Mouse (Mus musculus): Measurements from ENCODE around the gene Fmnl2. TPM values are rescaled to one million over a fixed set of nuclear protein-coding genes. Genes with fewer than 3 reads are reported as not detected.

Fmnl2 gene
- polyA plus RNA-seq, 1 experiment from 2014 or later: 21.3 TPM

DNA sequence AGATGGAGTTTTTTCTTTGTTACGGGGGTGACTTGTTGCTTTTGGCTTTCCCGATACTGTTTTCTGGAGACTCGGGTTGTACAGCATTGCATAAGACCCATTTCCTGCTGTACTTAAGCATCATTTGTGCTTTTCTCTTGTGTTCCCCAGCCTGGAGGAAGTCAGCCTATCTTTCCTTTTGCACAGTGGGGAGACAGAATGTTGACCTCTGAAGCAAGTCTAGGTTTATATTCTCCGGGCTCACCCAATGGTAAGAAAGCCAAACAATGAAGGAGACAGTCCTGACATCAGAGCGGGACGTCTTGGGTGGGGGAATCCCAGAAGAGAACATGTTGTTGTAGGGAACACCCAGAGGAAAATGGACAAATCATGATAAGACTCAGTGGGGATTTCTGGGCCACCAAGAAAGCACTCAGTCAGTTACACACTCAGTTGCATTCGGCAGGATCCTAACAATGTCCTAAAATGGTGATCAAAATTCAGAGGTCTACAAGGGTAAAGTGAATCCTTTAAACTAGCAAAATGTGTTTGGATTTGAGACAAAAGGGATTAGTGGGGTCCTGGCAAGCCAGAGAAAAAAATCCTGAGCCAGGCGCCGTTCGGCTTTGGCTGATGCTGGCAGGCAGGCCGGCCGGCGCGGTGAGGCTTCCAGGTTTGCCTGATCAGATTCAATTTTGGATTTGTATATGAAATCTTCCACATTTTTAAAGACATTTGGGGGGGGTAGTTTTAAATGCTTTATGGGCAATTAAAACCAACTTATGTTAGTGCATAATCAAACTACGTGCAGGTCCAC lies 140.5 kb downstream of the Fmnl2 start:
- Histone ChIP-seq H3K27ac (ENCODE audit: low read depth, low read length) (no peak overlapping the region), H3K36me3 (ENCODE audit: control insufficient read depth, insufficient read depth, low read length) (no peaks in the 10 kb centered on the region), H3K4me1 (ENCODE audit: control insufficient read depth, insufficient read depth, low read length) (peaks cover 13% of the 10 kb centered on the region), H3K9me3 (replicated peaks; ENCODE audit: control insufficient read depth, low read length) (no peaks in the 10 kb centered on the region), H3K27me3 (replicated peaks; ENCODE audit: control insufficient read depth, insufficient read depth, low read length) (no peaks in the 10 kb centered on the region), H3K4me3 (ENCODE audit: low read depth, low read length) (no peak overlapping the region), H3K4me2 (ENCODE audit: low read length) (no peak overlapping the region), H3K9ac (ENCODE audit: low read length) (no peak overlapping the region)
- peak; percentile 60 for DNase-seq (ENCODE audit: low spot score)
- ATAC-seq: no peak; the same call in 1 of the 2 replicates
- 26% methylated on average over 15 of the region's 15 CpGs for WGBS

DNA sequence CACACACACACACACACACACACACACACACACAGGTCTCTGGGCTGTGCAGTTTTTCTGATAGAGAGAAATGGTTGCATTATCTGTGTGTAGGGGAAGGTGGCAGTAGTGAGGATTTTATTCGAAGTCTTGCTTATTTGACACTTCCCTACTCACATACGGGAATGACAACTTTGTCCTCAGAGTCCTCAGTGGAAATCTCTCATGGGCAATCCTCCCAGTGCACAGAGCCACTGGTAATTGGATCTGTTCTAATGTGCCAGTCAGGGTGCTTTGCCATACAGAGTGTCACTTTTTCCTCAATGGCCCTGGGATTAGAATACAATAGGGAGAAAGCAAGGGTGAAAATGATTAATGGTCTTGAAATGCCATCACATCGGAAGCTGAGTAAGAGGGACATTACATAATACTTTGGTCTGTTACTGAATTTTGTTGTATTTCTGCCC lies 141.9 kb downstream of the Fmnl2 start:
- H3K27me3 ChIP-seq (replicated peaks; ENCODE audit: control insufficient read depth, insufficient read depth, low read length): no peaks in the 10 kb centered on the region
- H3K4me2 ChIP-seq (ENCODE audit: low read length): no peak overlapping the region
- no peaks in the 10 kb centered on the region for H3K9me3 ChIP-seq (replicated peaks; ENCODE audit: control insufficient read depth, low read length)
- no peaks in the 10 kb centered on the region for H3K36me3 ChIP-seq (ENCODE audit: control insufficient read depth, insufficient read depth, low read length)
- H3K4me1 ChIP-seq (ENCODE audit: control insufficient read depth, insufficient read depth, low read length): peaks cover 13% of the 10 kb centered on the region
- no peak overlapping the region for H3K4me3 ChIP-seq (ENCODE audit: low read depth, low read length)
- H3K9ac ChIP-seq (ENCODE audit: low read length): no peak overlapping the region
- no peak overlapping the region for H3K27ac ChIP-seq (ENCODE audit: low read depth, low read length)
- 18% methylated on average over 3 of the region's 3 CpGs for WGBS
- ATAC-seq (peak; percentile 56), DNase-seq (ENCODE audit: low spot score) (peak; percentile 68)

DNA sequence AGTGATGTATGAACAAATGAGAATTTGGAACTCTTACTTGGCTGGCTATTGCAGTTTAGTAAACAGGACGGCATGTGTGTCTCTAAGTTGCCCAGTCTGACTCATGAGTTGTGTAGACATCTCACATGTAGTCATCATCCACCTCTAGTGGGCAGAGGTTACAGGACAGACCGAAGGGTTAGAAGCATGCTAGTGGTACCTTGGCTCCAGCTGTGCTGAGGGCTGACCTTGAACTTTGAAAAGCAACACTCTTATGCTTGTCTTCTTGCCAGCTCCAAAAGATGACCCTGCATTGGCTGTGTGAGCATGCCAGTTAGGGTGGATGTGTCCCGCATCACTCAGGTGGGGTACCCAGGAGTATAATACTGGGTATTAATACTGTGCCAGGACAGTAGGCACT lies 142.8 kb downstream of the Fmnl2 start:
- ATAC-seq (no peak), DNase-seq (ENCODE audit: low spot score) (no peak)
- H3K4me1 ChIP-seq (ENCODE audit: control insufficient read depth, insufficient read depth, low read length): peaks cover 13% of the 10 kb centered on the region
- no peaks in the 10 kb centered on the region for H3K36me3 ChIP-seq (ENCODE audit: control insufficient read depth, insufficient read depth, low read length)
- H3K4me3 ChIP-seq (ENCODE audit: low read depth, low read length): no peak overlapping the region
- no peak overlapping the region for H3K27ac ChIP-seq (ENCODE audit: low read depth, low read length)
- H3K9ac ChIP-seq (ENCODE audit: low read length): no peak overlapping the region
- no peak overlapping the region for H3K4me2 ChIP-seq (ENCODE audit: low read length)
- WGBS: 96% methylated on average over 3 of the region's 3 CpGs
- H3K27me3 ChIP-seq (replicated peaks; ENCODE audit: control insufficient read depth, insufficient read depth, low read length): no peaks in the 10 kb centered on the region
- no peaks in the 10 kb centered on the region for H3K9me3 ChIP-seq (replicated peaks; ENCODE audit: control insufficient read depth, low read length)

DNA sequence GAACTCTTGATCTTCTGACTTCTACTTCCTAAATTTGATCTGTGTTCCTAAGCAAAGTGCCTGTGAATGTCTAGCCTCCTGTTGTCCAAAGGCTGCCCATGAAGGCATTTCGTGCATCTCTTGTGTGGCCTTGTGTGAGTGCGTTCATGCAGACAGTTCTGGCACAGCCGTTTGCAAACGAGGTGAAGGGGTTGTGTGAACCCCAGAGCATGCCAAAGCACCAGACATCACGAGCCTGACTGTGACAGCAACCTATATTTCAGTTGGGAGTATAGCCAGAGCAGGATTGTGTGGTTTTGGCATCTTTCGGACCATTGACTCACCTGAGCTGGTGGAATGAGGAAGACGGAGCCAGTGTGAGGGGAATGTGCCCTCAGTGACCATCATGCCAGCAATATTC lies 148.5 kb downstream of the Fmnl2 start:
- H3K9ac ChIP-seq (ENCODE audit: low read length): no peak overlapping the region
- DNase-seq (ENCODE audit: low spot score) (no peak), ATAC-seq (no peak)
- no peaks in the 10 kb centered on the region for H3K36me3 ChIP-seq (ENCODE audit: control insufficient read depth, insufficient read depth, low read length)
- no peak overlapping the region for H3K27ac ChIP-seq (ENCODE audit: low read depth, low read length)
- H3K4me3 ChIP-seq (ENCODE audit: low read depth, low read length): no peak overlapping the region
- H3K4me1 ChIP-seq (ENCODE audit: control insufficient read depth, insufficient read depth, low read length): peaks cover 5% of the 10 kb centered on the region; the same call in 1 of the 2 replicates
- WGBS: 42% methylated on average over 7 of the region's 7 CpGs
- no peaks in the 10 kb centered on the region for H3K9me3 ChIP-seq (replicated peaks; ENCODE audit: control insufficient read depth, low read length)
- no peak overlapping the region for H3K4me2 ChIP-seq (ENCODE audit: low read length)
- H3K27me3 ChIP-seq (replicated peaks; ENCODE audit: control insufficient read depth, insufficient read depth, low read length): no peaks in the 10 kb centered on the region

DNA sequence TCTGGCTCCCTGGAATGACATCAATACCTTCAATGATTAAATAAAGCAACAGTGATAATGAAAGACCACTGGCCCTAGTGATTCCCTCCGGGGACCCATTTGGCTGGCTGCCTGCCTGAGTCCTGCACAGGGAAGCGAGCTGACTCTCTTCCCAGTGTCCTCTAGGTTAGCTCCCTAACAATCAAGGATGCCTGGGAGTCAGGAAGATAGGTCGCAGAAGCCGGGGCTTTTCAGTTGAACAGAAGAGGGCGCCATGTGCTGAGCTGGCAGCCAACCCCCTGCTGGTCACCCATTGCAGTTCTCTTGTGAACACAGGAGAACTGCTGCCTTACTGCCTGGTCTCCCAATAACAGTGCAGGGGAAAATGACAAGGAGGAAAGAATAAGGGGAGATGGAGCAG lies 149.5 kb downstream of the Fmnl2 start:
- no peak overlapping the region for H3K27ac ChIP-seq (ENCODE audit: low read depth, low read length)
- H3K36me3 ChIP-seq (ENCODE audit: control insufficient read depth, insufficient read depth, low read length): no peaks in the 10 kb centered on the region
- no peaks in the 10 kb centered on the region for H3K27me3 ChIP-seq (replicated peaks; ENCODE audit: control insufficient read depth, insufficient read depth, low read length)
- 14% methylated on average over 5 of the region's 5 CpGs for WGBS
- ATAC-seq (no peak), DNase-seq (ENCODE audit: low spot score) (peak; percentile 40)
- no peak overlapping the region for H3K4me2 ChIP-seq (ENCODE audit: low read length)
- H3K4me1 ChIP-seq (ENCODE audit: control insufficient read depth, insufficient read depth, low read length): peaks cover 5% of the 10 kb centered on the region; the same call in 1 of the 2 replicates
- H3K9me3 ChIP-seq (replicated peaks; ENCODE audit: control insufficient read depth, low read length): no peaks in the 10 kb centered on the region
- no peak overlapping the region for H3K4me3 ChIP-seq (ENCODE audit: low read depth, low read length)
- no peak overlapping the region for H3K9ac ChIP-seq (ENCODE audit: low read length)

DNA sequence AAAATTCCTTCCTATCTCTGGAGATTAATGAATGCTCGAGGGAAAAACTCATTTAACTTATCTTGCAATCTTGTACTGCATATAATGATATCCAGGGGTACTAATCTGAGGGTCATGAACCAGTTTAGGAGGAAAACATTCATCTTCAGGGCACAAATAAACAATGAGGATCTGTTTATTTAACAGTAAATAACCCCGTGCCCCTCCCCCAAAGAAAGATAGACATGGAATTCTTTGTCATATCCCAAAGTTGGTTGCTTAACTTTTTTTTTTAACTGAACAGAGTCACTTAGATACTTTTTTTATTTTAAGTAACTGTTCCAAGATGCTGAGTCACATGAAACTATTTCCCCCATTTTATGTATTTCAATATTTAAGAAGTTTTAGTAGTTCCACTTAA lies 155.4 kb downstream of the Fmnl2 start:
- H3K4me3 ChIP-seq (ENCODE audit: low read depth, low read length): no peak overlapping the region
- H3K4me2 ChIP-seq (ENCODE audit: low read length): no peak overlapping the region
- no peaks in the 10 kb centered on the region for H3K27me3 ChIP-seq (replicated peaks; ENCODE audit: control insufficient read depth, insufficient read depth, low read length)
- ATAC-seq: no peak
- no peak for DNase-seq (ENCODE audit: low spot score)
- H3K27ac ChIP-seq (ENCODE audit: low read depth, low read length): no peak overlapping the region
- 0 out of 2 replicates have a peak, but pooled peaks cover 3% of the 10 kb centered on the region for H3K36me3 ChIP-seq (ENCODE audit: control insufficient read depth, insufficient read depth, low read length)
- no peaks in the 10 kb centered on the region for H3K9me3 ChIP-seq (replicated peaks; ENCODE audit: control insufficient read depth, low read length)
- H3K9ac ChIP-seq (ENCODE audit: low read length): no peak overlapping the region
- H3K4me1 ChIP-seq (ENCODE audit: control insufficient read depth, insufficient read depth, low read length): no peaks in the 10 kb centered on the region
- 84% methylated on average over 2 of the region's 2 CpGs for WGBS

DNA sequence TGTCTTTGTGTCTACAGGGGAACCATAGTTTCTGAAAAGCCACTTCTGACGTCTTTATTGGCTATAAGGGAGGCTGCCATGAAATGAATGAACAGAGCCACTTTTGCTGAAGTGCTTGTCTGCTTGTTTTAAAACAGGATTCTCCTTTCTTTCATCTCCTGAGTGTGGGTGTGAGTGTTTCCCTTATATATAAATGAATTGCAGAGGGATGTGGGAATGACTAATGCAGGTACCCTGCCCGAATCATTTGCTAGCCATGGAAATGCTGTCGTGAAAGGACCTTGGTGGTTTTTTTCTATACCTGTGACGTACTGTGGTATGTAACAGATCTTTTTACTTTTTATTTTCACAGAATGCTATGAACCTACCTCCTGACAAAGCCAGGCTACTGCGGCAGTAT lies 156.8 kb downstream of the Fmnl2 start:
- no peaks in the 10 kb centered on the region for H3K9me3 ChIP-seq (replicated peaks; ENCODE audit: control insufficient read depth, low read length)
- no peaks in the 10 kb centered on the region; the same call in 1 of the 2 replicates for H3K4me1 ChIP-seq (ENCODE audit: control insufficient read depth, insufficient read depth, low read length)
- ATAC-seq (no peak), DNase-seq (ENCODE audit: low spot score) (no peak)
- 83% methylated on average over 5 of the region's 5 CpGs for WGBS
- no peak overlapping the region for H3K27ac ChIP-seq (ENCODE audit: low read depth, low read length)
- no peak overlapping the region for H3K9ac ChIP-seq (ENCODE audit: low read length)
- 0 out of 2 replicates have a peak, but pooled peaks cover 3% of the 10 kb centered on the region for H3K36me3 ChIP-seq (ENCODE audit: control insufficient read depth, insufficient read depth, low read length)
- H3K27me3 ChIP-seq (replicated peaks; ENCODE audit: control insufficient read depth, insufficient read depth, low read length): no peaks in the 10 kb centered on the region
- no peak overlapping the region for H3K4me3 ChIP-seq (ENCODE audit: low read depth, low read length)
- H3K4me2 ChIP-seq (ENCODE audit: low read length): no peak overlapping the region

DNA sequence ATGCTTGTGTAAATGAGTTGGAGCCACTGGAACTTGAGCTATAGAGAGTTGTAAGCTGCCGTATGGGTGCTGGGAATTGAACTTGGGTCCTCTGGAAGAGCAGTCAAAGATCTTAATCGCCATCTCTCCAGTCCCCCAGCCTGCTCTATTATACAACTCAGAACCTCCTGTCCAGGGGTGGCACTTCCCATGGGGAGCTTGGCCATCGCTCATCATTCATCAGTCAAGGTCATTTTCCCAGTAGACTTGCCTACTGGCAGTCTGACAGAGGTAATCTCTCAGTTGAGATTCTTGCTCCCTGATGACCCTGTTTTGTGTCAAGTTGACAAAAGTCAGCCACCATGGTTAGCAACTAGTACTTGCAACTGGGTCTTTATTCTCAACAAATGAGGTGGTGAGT lies 165.3 kb downstream of the Fmnl2 start:
- no peak for DNase-seq (ENCODE audit: low spot score)
- 96% methylated on average over 3 of the region's 3 CpGs for WGBS
- no peak for ATAC-seq

DNA sequence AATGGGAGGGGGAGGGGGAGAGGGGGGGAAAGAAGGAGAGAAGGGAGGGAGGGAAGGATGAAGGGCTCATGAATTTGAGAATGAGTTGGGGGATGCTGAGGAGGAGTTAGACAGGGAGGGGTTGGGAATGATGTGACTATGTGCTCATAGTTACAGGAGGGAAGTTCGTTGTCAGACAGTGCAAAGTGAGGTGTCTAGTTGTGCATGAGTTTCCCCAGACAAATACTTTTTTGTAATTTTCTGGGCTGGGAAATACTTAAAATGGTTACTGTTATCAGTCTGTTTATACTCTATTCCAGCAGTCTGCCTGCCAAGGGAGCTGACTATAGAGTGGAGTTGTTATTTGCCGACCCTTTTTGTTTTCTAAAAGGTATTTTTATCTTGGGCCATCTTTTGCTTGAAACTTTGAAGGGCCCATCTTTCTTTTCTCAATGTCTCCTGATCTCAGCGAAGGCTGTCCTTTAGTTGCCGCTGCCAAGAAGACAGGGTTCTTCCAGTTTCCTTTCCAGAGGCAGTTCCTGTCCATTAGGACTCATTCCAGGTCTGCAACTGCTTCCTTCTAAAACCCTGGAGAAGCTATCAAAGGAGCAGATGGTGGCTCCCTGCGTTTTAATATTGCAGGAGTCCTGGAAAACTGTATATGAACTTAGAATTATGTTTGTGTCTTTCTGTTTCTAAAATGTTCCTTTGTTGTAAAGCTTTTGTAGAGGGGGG lies 168.6 kb downstream of the Fmnl2 start:
- DNase-seq (ENCODE audit: low spot score): no peak
- no peaks in the 10 kb centered on the region for H3K9me3 ChIP-seq (replicated peaks; ENCODE audit: control insufficient read depth, low read length)
- H3K4me2 ChIP-seq (ENCODE audit: low read length): no peak overlapping the region
- H3K4me1 ChIP-seq (ENCODE audit: control insufficient read depth, insufficient read depth, low read length): peaks cover 3% of the 10 kb centered on the region
- H3K27ac ChIP-seq (ENCODE audit: low read depth, low read length): no peak overlapping the region
- WGBS: 89% methylated on average over 5 of the region's 5 CpGs
- no peak for ATAC-seq
- no peaks in the 10 kb centered on the region for H3K27me3 ChIP-seq (replicated peaks; ENCODE audit: control insufficient read depth, insufficient read depth, low read length)
- no peak overlapping the region for H3K4me3 ChIP-seq (ENCODE audit: low read depth, low read length)
- H3K9ac ChIP-seq (ENCODE audit: low read length): no peak overlapping the region
- 0 out of 2 replicates have a peak, but pooled peaks cover 4% of the 10 kb centered on the region for H3K36me3 ChIP-seq (ENCODE audit: control insufficient read depth, insufficient read depth, low read length)

More for the DNA sequence above, 165.3 kb downstream of the Fmnl2 start:
- no peak overlapping the region for H3K4me2 ChIP-seq (ENCODE audit: low read length)
- no peaks in the 10 kb centered on the region for H3K27me3 ChIP-seq (replicated peaks; ENCODE audit: control insufficient read depth, insufficient read depth, low read length)
- no peak overlapping the region for H3K9ac ChIP-seq (ENCODE audit: low read length)
- no peak overlapping the region for H3K27ac ChIP-seq (ENCODE audit: low read depth, low read length)
- H3K9me3 ChIP-seq (replicated peaks; ENCODE audit: control insufficient read depth, low read length): no peaks in the 10 kb centered on the region
- H3K36me3 ChIP-seq (ENCODE audit: control insufficient read depth, insufficient read depth, low read length): 0 out of 2 replicates have a peak, but pooled peaks cover 4% of the 10 kb centered on the region
- H3K4me1 ChIP-seq (ENCODE audit: control insufficient read depth, insufficient read depth, low read length): no peaks in the 10 kb centered on the region; the same call in 1 of the 2 replicates
- no peak overlapping the region for H3K4me3 ChIP-seq (ENCODE audit: low read depth, low read length)
